Mouse (Mus musculus): ENCODE measurements around the gene Lhfpl5.

GRCm38 (mm10) chr17:28613096-28613495 is 37.7 kb downstream of the Lhfpl5 start:
- TF ChIP-seq EP300 (IDR thresholded peaks at IDR 0.05; ENCODE audit: low read depth) (no peak), CTCF (IDR thresholded peaks at IDR 0.05; ENCODE audit: low read depth) (no peak)

All from heart, postnatal 0 days (tissue).